Mouse (Mus musculus) small intestine, adult 2 months (tissue): ENCODE data around the gene Med20.

ENCODE experiments used
- CTCF ChIP-seq: fragments of 200-500 bp; IDR thresholded peaks from 2 replicates; pipeline ENCODE4 v1.5.1; 2012; ENCODE audit warnings: low read depth, mild to moderate bottlenecking, control low read depth, inconsistent platforms, low read length, moderate library complexity, mixed read lengths; ENCODE audit not compliant: insufficient replicate concordance, insufficient read length; ENCODE audit errors: extremely low read depth
- POLR2A ChIP-seq: fragments of 200-500 bp; IDR thresholded peaks from 2 replicates; pipeline ENCODE4 v1.6.1; 2012; ENCODE audit warnings: low read depth, mild to moderate bottlenecking, control low read depth, inconsistent platforms, low read length, moderate library complexity

DNA sequence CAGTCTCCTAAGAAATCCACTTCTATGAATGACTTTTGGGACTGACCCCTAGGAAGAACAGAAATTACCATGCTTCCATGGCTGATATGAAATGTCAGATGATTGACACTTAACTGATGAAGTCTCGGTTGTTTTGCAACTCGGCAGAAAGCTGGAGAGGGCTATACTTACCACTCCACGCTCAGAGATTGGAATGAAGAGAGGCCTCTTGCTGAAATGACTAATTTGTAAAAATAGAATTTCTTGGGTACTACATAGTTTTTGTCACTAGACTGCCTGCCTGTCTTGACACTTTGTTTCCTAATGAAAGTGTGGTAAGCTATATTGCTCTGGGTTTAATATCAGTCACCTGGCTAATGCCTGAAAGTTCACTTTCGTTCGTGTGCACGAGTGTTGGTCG is 53.1 kb downstream of the Med20 start:
- TF ChIP-seq CTCF (no peak), POLR2A (no peak)
